Mouse (Mus musculus): Measurements from ENCODE around the gene Zfyve27. TPM values are rescaled to one million over a fixed set of nuclear protein-coding genes. Genes with fewer than 3 reads are reported as not detected.

Zfyve27 gene
- polyA plus RNA-seq (2016; fragmentation: Nextera tagmentation; extraction: Ambion mirVana) = 53.3 and 55.5 TPM in 2 replicates

GRCm38 (mm10) chr19:42163764-42164163 is at the start of gene Zfyve27:
TSS of gene Zfyve27 (plus strand) at chr19:42163951.
- WGBS = 78% methylated on average over 5 of the region's 5 CpGs
- ATAC-seq (ENCODE audit: low FRiP score, low read depth) = no peak
- no peak within 1 kb of the TSS for H3K4me3 ChIP-seq
- H3K27ac ChIP-seq (replicated peaks) = no peak within 1 kb of the TSS
- H3K9ac ChIP-seq (replicated peaks) = no peak within 1 kb of the TSS
- H3K4me1 ChIP-seq = no peaks in the 10 kb centered on the region
- peaks cover 29% of the 10 kb centered on the region for H3K27me3 ChIP-seq
- H3K36me3 ChIP-seq = no peaks in the 10 kb centered on the region
- H3K4me2 ChIP-seq (replicated peaks) = no peak within 1 kb of the TSS
- H3K9me3 ChIP-seq = no peaks in the 10 kb centered on the region

GRCm38 (mm10) chr19:42115783-42116335 is 47.9 kb upstream of the Zfyve27 start:
- no peaks in the 10 kb centered on the region for H3K9me3 ChIP-seq
- H3K9ac ChIP-seq (replicated peaks) = no peak overlapping the region
- no peak overlapping the region for H3K4me3 ChIP-seq
- WGBS = 91% methylated on average over 4 of the region's 4 CpGs
- no peaks in the 10 kb centered on the region for H3K4me1 ChIP-seq
- no peak overlapping the region for H3K4me2 ChIP-seq (replicated peaks)
- no peak overlapping the region for H3K27ac ChIP-seq (replicated peaks)
- H3K36me3 ChIP-seq = peaks cover 73% of the 10 kb centered on the region
- ATAC-seq (ENCODE audit: low FRiP score, low read depth) = no peak
- H3K27me3 ChIP-seq = no peaks in the 10 kb centered on the region

GRCm38 (mm10) chr19:42118142-42118541 is 45.6 kb upstream of the Zfyve27 start:
- no peak overlapping the region for H3K9ac ChIP-seq (replicated peaks)
- H3K4me3 ChIP-seq = no peak overlapping the region
- H3K27ac ChIP-seq (replicated peaks) = no peak overlapping the region
- H3K36me3 ChIP-seq = peaks cover 84% of the 10 kb centered on the region
- H3K27me3 ChIP-seq = no peaks in the 10 kb centered on the region
- H3K4me1 ChIP-seq = no peaks in the 10 kb centered on the region
- 96% methylated on average over 9 of the region's 9 CpGs for WGBS
- no peak overlapping the region for H3K4me2 ChIP-seq (replicated peaks)
- ATAC-seq (ENCODE audit: low FRiP score, low read depth) = no peak
- no peaks in the 10 kb centered on the region for H3K9me3 ChIP-seq

DNA sequence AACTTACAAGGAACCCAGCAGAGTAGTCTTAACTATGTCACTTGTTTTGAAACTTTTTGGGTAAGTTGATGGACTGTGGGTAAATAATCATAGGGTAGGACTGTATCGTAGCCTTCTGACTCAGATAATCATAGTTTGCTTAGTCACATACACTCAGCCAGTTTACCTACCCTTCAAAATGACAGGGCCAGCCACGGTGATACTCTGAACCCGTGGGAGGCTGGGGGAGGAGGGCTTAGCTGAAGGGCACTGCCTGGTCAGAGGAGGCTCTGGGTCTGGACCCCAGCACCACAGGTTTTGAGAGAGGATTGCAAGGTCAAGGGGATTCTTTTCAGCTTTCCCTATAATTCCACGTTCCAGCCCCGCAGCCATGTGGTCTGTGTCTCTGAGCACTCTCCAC is 45.2 kb upstream of the Zfyve27 start:
- H3K4me1 ChIP-seq = no peaks in the 10 kb centered on the region
- no peaks in the 10 kb centered on the region for H3K27me3 ChIP-seq
- H3K9me3 ChIP-seq = no peaks in the 10 kb centered on the region
- H3K36me3 ChIP-seq = peaks cover 79% of the 10 kb centered on the region
- no peak for ATAC-seq (ENCODE audit: low FRiP score, low read depth)
- H3K9ac ChIP-seq (replicated peaks) = no peak overlapping the region
- no peak overlapping the region for H3K27ac ChIP-seq (replicated peaks)
- 90% methylated on average over 5 of the region's 5 CpGs for WGBS
- no peak overlapping the region for H3K4me2 ChIP-seq (replicated peaks)
- no peak overlapping the region for H3K4me3 ChIP-seq

DNA sequence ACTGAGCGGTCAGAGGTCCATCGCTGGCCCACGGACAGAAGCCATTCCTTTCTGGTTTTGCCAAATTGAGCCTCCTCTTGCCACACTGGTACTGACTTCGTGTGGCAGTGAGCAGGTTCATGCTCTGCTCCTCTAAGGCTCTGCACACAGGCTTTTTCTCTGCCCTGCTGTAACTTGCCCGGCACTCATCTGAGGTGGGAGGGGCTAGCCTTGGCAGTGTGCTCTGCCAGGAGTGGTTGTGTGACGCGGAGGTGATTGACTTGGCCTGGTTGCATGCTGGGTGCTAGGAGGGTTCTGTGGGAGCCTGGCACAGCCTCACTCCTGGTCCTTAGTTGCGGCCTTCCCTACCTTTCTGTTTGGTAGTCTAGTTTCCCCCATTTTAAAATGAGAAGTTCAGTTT is 43.3 kb upstream of the Zfyve27 start:
- peaks cover 64% of the 10 kb centered on the region for H3K36me3 ChIP-seq
- ATAC-seq (ENCODE audit: low FRiP score, low read depth) = no peak
- 93% methylated on average over 8 of the region's 8 CpGs for WGBS

DNA sequence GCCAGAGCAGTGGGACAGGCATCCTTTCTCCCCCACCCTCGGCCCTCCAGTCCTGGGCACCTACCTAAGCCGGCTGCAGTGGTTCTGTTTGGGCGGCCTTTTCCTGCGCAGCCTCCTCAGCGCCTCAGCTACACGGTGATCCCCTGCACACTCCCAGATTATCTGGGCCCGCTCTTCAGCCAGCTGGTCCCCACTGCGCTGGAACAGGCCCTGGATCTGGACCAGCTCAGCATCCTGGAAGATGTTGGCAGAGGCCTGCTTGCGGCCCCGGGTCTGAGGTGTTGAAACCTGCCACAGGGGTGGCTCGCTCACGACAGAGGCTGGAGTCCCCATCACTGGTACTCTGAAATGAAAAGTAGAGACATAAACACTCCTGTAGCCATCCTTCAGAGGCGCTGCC is 39.1 kb upstream of the Zfyve27 start:
- Histone ChIP-seq H3K4me2 (replicated peaks) (no peak overlapping the region), H3K36me3 (peaks cover 26% of the 10 kb centered on the region)

More for the DNA sequence above, 43.3 kb upstream of the Zfyve27 start:
- Histone ChIP-seq H3K9me3 (no peaks in the 10 kb centered on the region), H3K9ac (replicated peaks) (no peak overlapping the region), H3K27me3 (no peaks in the 10 kb centered on the region), H3K4me2 (replicated peaks) (no peak overlapping the region), H3K4me1 (no peaks in the 10 kb centered on the region), H3K4me3 (no peak overlapping the region), H3K27ac (replicated peaks) (no peak overlapping the region)

GRCm38 (mm10) chr19:42125501-42126218 is 38.1 kb upstream of the Zfyve27 start:
- WGBS = 83% methylated on average over 11 of the region's 11 CpGs
- Histone ChIP-seq H3K27ac (replicated peaks) (no peak overlapping the region), H3K4me2 (replicated peaks) (no peak overlapping the region), H3K36me3 (peaks cover 17% of the 10 kb centered on the region), H3K9ac (replicated peaks) (no peak overlapping the region), H3K4me1 (peaks cover 21% of the 10 kb centered on the region), H3K27me3 (peaks cover 27% of the 10 kb centered on the region; the same call in 1 of the 2 replicates), H3K4me3 (no peak overlapping the region), H3K9me3 (no peaks in the 10 kb centered on the region)
- no peak for ATAC-seq (ENCODE audit: low FRiP score, low read depth)

More for the DNA sequence above, 39.1 kb upstream of the Zfyve27 start:
- Histone ChIP-seq H3K27me3 (peaks cover 18% of the 10 kb centered on the region; the same call in 1 of the 2 replicates), H3K9ac (replicated peaks) (no peak overlapping the region), H3K9me3 (no peaks in the 10 kb centered on the region), H3K27ac (replicated peaks) (no peak overlapping the region), H3K4me1 (peaks cover 15% of the 10 kb centered on the region), H3K4me3 (no peak overlapping the region)
- 85% methylated on average over 13 of the region's 13 CpGs for WGBS
- ATAC-seq (ENCODE audit: low FRiP score, low read depth) = no peak

DNA sequence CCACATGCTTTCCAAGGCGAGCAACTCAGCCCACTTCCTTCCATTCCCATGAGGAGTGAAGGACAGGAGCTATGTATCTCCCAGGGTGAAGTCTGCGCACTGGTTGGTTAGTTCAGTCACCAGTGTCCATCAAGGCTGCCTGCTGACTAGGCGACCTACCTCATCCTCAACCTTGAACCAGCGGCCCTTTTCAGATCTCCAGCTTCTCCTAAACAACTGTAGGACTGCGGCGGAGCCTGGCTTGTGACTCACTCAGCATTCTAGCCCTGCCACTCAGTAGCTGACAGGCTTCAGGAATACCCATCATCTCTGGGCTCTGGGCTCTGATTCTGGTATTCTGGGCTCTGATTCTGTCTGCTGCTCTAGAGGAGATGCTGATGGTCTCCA is 37.5 kb upstream of the Zfyve27 start:
- WGBS = 92% methylated on average over 6 of the region's 6 CpGs
- H3K4me3 ChIP-seq = no peak overlapping the region
- H3K9ac ChIP-seq (replicated peaks) = no peak overlapping the region
- no peak for ATAC-seq (ENCODE audit: low FRiP score, low read depth)
- H3K4me1 ChIP-seq = peaks cover 24% of the 10 kb centered on the region
- peaks cover 30% of the 10 kb centered on the region for H3K27me3 ChIP-seq
- H3K4me2 ChIP-seq (replicated peaks) = no peak overlapping the region
- H3K36me3 ChIP-seq = peaks cover 11% of the 10 kb centered on the region
- no peaks in the 10 kb centered on the region for H3K9me3 ChIP-seq
- no peak overlapping the region for H3K27ac ChIP-seq (replicated peaks)

DNA sequence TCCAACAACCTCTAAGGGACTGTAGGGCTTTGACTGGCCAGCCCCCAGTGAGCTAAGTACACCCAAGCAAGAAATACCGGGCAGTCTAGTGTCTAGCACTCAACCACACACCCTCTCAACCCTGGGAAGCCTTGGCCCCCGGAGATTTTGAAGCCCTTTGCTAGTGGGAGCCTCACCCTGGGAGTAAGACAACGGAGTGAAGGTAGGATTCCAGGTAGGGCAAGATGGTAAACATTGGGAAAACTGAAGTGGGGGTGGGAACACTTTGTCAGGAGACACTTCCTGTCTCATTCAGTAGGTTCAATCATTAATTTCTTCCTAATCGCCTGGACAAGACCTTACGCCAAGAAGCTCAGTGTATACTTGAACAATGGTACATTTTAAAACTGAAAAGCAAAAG is 36.7 kb upstream of the Zfyve27 start:
- Histone ChIP-seq H3K27me3 (peaks cover 32% of the 10 kb centered on the region), H3K4me3 (no peak overlapping the region), H3K27ac (replicated peaks) (no peak overlapping the region), H3K36me3 (peaks cover 5% of the 10 kb centered on the region; the same call in 1 of the 2 replicates), H3K9me3 (no peaks in the 10 kb centered on the region), H3K9ac (replicated peaks) (no peak overlapping the region), H3K4me1 (peaks cover 25% of the 10 kb centered on the region), H3K4me2 (replicated peaks) (no peak overlapping the region)
- 91% methylated on average over 5 of the region's 5 CpGs for WGBS
- ATAC-seq (ENCODE audit: low FRiP score, low read depth) = no peak

DNA sequence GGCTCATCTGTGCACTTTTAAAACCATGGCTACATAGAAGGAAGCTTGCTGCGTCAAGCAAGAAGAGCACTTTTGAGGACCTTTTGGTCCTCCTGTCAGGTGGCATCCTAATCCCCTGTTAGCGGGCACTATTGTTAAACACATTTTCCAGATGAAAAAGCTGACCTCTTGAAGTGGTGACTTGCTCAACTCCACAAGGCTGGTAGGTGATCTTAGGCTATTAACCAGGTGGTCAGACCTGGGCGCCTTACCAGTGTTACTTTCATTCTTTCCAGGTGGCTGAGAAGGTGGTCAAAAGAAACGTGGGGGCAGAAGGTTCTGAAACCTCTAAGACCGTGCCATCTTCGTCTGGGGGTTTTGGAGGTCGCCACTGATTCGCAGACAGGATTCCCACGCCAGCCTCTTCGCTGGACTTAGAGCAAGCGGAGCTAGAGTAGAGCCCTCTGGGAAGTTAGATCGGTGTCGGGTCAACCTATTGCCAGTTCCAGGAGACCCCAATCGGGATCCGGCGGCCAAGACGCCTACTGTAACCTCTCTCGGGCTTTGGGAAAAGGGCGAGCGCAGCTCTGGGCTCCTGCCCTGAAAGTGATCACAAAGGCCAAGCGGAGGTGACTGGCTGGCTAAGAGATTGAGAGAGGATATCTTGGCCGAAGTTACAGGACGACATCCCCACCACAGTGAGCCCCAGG is 35.6 kb upstream of the Zfyve27 start:
- peak overlapping the region; percentile 97 for H3K4me2 ChIP-seq (replicated peaks)
- peak overlapping the region; percentile 73 for H3K9ac ChIP-seq (replicated peaks)
- 4% methylated on average over 23 of the region's 23 CpGs for WGBS
- ATAC-seq (ENCODE audit: low FRiP score, low read depth) = no peak
- H3K27me3 ChIP-seq = peaks cover 32% of the 10 kb centered on the region
- H3K36me3 ChIP-seq = no peaks in the 10 kb centered on the region; the same call in 1 of the 2 replicates
- peaks cover 25% of the 10 kb centered on the region for H3K4me1 ChIP-seq
- no peak overlapping the region for H3K27ac ChIP-seq (replicated peaks)
- H3K4me3 ChIP-seq = peak overlapping the region; percentile 61
- no peaks in the 10 kb centered on the region for H3K9me3 ChIP-seq

- WGBS = under 1% methylated on average over 54 of the region's 54 CpGs
- peaks cover 32% of the 10 kb centered on the region for H3K27me3 ChIP-seq
- H3K4me2 ChIP-seq (replicated peaks) = peak within 1 kb of the TSS; percentile 97
- peak within 1 kb of the TSS; percentile 61 for H3K4me3 ChIP-seq
- peak within 1 kb of the TSS; percentile 50 for H3K27ac ChIP-seq (replicated peaks)
- H3K36me3 ChIP-seq = no peaks in the 10 kb centered on the region; the same call in 1 of the 2 replicates
- peaks cover 25% of the 10 kb centered on the region for H3K4me1 ChIP-seq
- H3K9ac ChIP-seq (replicated peaks) = peak within 1 kb of the TSS; percentile 73
- H3K9me3 ChIP-seq = no peaks in the 10 kb centered on the region
- peak; percentile 97 for ATAC-seq (ENCODE audit: low FRiP score, low read depth)
Measured at GRCm38 (mm10) chr19:42128787-42129508, 34.8 kb upstream of the Zfyve27 start, which contains the start of gene Avpi1. TSS of gene Avpi1 (minus strand) at chr19:42129059.

All from midbrain, embryonic 12.5 days (tissue).